20 mouse cellular contexts compared by ENCODE assay signal in the genomic region with DNA sequence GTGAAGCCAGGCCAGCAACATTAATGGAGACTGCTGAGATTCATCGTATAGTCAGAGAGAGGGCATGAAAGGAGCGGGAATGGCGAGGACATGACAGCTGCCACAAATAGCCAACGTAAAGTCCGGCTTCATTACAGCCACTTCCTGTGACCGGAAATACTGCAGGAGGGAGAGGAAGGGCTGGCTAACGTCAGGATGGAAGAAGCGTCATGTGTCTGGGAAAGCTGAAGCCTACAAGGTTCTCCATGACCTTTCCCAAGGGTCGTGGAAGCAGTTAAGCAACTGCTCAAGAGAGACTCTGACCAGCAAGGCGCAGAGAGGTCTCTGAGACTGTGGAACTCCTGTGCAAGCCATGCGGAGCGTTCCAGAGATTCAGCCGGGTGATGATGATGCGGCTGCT. TPM values are rescaled to one million over a fixed set of nuclear protein-coding genes. Genes with fewer than 3 reads are reported as not detected.
"Had no signal": no experiment of that assay in that cellular context is flagged by ENCODE, and none has a peak within 500 bp of the region (broad histone marks: within the 10 kb centered on the region; RNA-seq: fewer than 3 reads in every experiment).

A gene (plus strand): TSS at position 305 of the 400 bp plus-strand sequence.

- H3K27ac ChIP-seq: neural tube, embryonic 15.5 days; stomach, embryonic 15.5 days; stomach, postnatal 0 days had no signal

- H3K9me3 ChIP-seq: neural tube, embryonic 15.5 days; stomach, embryonic 15.5 days had no signal

- H3K4me1 ChIP-seq: neural tube, embryonic 15.5 days; stomach, embryonic 15.5 days had no signal

- H3K36me3 ChIP-seq: neural tube, embryonic 15.5 days; stomach, embryonic 15.5 days had no signal

- H3K4me3 ChIP-seq: neural tube, embryonic 15.5 days; stomach, embryonic 15.5 days had no signal

- H3K4me2 ChIP-seq: neural tube, embryonic 15.5 days; stomach, embryonic 15.5 days had no signal

- DNase-seq: retina, postnatal 1 day; right cerebral cortex, adult 18-20 months; right cerebral cortex, postnatal 14 days; right cerebral cortex, postnatal 25 days; right cerebral cortex, postnatal 4 days; spleen, adult 18-20 months; thymus, adult 18-20 months; thymus, adult 2 months; thymus, postnatal 14 days; thymus, postnatal 25 days; thymus, postnatal 36 days; thymus, postnatal 4 days had no signal

- H3K27me3 ChIP-seq: neural tube, embryonic 15.5 days; stomach, embryonic 15.5 days had no signal

- H3K9ac ChIP-seq: neural tube, embryonic 15.5 days; stomach, embryonic 15.5 days had no signal

RNA-seq across cellular contexts. Expression of the gene that starts here (rescaled TPM):
- total RNA-seq: neutrophil, adult 5-6 weeks had no signal
- polyA plus RNA-seq: neural tube, embryonic 14.5 days; small intestine, adult 2 months; spleen, adult 2 months; stomach, embryonic 14.5 days had no signal
